Mouse (Mus musculus): ENCODE measurements at regions not wholly inside any gene's neighbourhood (a gene's known extent, or its start where the extent isn't known, plus 50 kb on each side); places are given as distances from the start of the nearest gene placed in this dataset.

- no peak overlapping the region for H3K9ac ChIP-seq (ENCODE audit: insufficient read depth, low read depth)
- no peak overlapping the region for H3K4me3 ChIP-seq (replicated peaks in 1 of 3; ENCODE audit: low read depth in 2 of 3, low read length in 2 of 3, poor library complexity in 1 of 3)
- H3K27me3 ChIP-seq (replicated peaks): no peaks in the 10 kb centered on the region
- no peaks in the 10 kb centered on the region for H3K36me3 ChIP-seq (replicated peaks in 1 of 2; ENCODE audit: control insufficient read depth in 1 of 2, insufficient read depth in 1 of 2, low read length in 1 of 2)
- no peaks in the 10 kb centered on the region for H3K4me1 ChIP-seq (ENCODE audit: control insufficient read depth in 1 of 2, insufficient read depth in 2 of 2)
- dilution Hi-C loops (cut with MboI; ENCODE audit: extremely low pct_ligation_motif_present, extremely low pct_unique_long_range_greater_than_20kb, low sequenced_read_pairs): no loop called here
- no peaks in the 10 kb centered on the region for H3K9me3 ChIP-seq (replicated peaks; ENCODE audit: low read length)
- H3K4me2 ChIP-seq (ENCODE audit: insufficient read depth, low read depth, poor library complexity, severe bottlenecking): no peak overlapping the region
- in situ Hi-C loops (cut with MboI; ENCODE audit: low pct_ligation_motif_present, low pct_unique_long_range_greater_than_20kb, low sequenced_read_pairs): no loop called here
- no peak for DNase-seq (ENCODE audit: extremely low read depth)
- H3K79me2 ChIP-seq (replicated peaks; ENCODE audit: control insufficient read depth, extremely low read depth, insufficient read depth, poor library complexity, severe bottlenecking): no peaks in the 10 kb centered on the region
- H3K27ac ChIP-seq (ENCODE audit: insufficient read depth, low read depth): no peak overlapping the region
- no peak for TF ChIP-seq MXI1 (IDR thresholded peaks at IDR 0.05; ENCODE audit: low read depth, low read length)
- no peak for TF ChIP-seq MAX (IDR thresholded peaks at IDR 0.05; ENCODE audit: low read length)
- no peak for TF ChIP-seq JUND (conservative IDR thresholded peaks at IDR 0.05; ENCODE audit: low read depth, low read length)
- TF ChIP-seq KAT2A (IDR thresholded peaks at IDR 0.05; ENCODE audit: insufficient replicate concordance, low read length): no peak
- TF ChIP-seq USF2 (conservative IDR thresholded peaks at IDR 0.05; ENCODE audit: low read depth, low read length): no peak
- TF ChIP-seq SIN3A (IDR thresholded peaks at IDR 0.05; ENCODE audit: low read length): no peak
- TF ChIP-seq ZC3H11A (IDR thresholded peaks at IDR 0.05; ENCODE audit: low read depth, low read length): no peak
- no peak for TF ChIP-seq NRF1 (IDR thresholded peaks at IDR 0.05; ENCODE audit: low read depth, low read length)
- no peak for TF ChIP-seq RCOR1 (conservative IDR thresholded peaks at IDR 0.05; ENCODE audit: low read depth, low read length)
- no peak for TF ChIP-seq ZNF384 (IDR thresholded peaks at IDR 0.05; ENCODE audit: low read depth, low read length)
- no peak for TF ChIP-seq CTCF (conservative IDR thresholded peaks at IDR 0.05 in 1 of 2, IDR thresholded peaks at IDR 0.05 in 1 of 2; ENCODE audit: low read depth in 2 of 2, low read length in 2 of 2)
Observed at GRCm38 (mm10) chr12:25994063-25994462, 421.0 kb downstream of the Rnf144a start.

GRCm38 (mm10) chr12:25991801-25992525 is 423.1 kb downstream of the Rnf144a start:
- H3K9ac ChIP-seq (ENCODE audit: insufficient read depth, low read depth): no peak overlapping the region
- H3K9me3 ChIP-seq (replicated peaks; ENCODE audit: low read length): peaks cover 2% of the 10 kb centered on the region
- no peak for TF ChIP-seq POLR2A (IDR thresholded peaks at IDR 0.05; ENCODE audit: low read depth, low read length)
- no peak for TF ChIP-seq IRF4 (IDR thresholded peaks at IDR 0.05; ENCODE audit: low read depth, low read length)
- TF ChIP-seq NELFE (IDR thresholded peaks at IDR 0.05; ENCODE audit: low read depth, low read length): no peak
- no peak for TF ChIP-seq PAX5 (IDR thresholded peaks at IDR 0.05; ENCODE audit: low read length)
- no peak for TF ChIP-seq TBP (conservative IDR thresholded peaks at IDR 0.05; ENCODE audit: low read depth, low read length)
- TF ChIP-seq RAD21 (IDR thresholded peaks at IDR 0.05; ENCODE audit: low read depth, low read length): no peak
- TF ChIP-seq MYC (IDR thresholded peaks at IDR 0.05; ENCODE audit: low read depth, low read length): no peak
- no peak for TF ChIP-seq USF2 (conservative IDR thresholded peaks at IDR 0.05; ENCODE audit: low read depth, low read length)
- TF ChIP-seq USF1 (IDR thresholded peaks at IDR 0.05; ENCODE audit: low read depth, low read length): no peak
- no peak for TF ChIP-seq EP300 (IDR thresholded peaks at IDR 0.05; ENCODE audit: low read length)
- no peak for TF ChIP-seq GABPA (IDR thresholded peaks at IDR 0.05; ENCODE audit: insufficient replicate concordance, low read depth, low read length)
- no peak for TF ChIP-seq BHLHE40 (IDR thresholded peaks at IDR 0.05; ENCODE audit: low read depth, low read length)
- no peak for TF ChIP-seq JUND (conservative IDR thresholded peaks at IDR 0.05; ENCODE audit: low read depth, low read length)
- no peak for TF ChIP-seq UBTF (IDR thresholded peaks at IDR 0.05; ENCODE audit: low read depth, low read length)
- TF ChIP-seq NRF1 (IDR thresholded peaks at IDR 0.05; ENCODE audit: low read depth, low read length): no peak
- H3K4me2 ChIP-seq (ENCODE audit: insufficient read depth, low read depth, poor library complexity, severe bottlenecking): no peak overlapping the region
- H3K4me1 ChIP-seq (ENCODE audit: control insufficient read depth in 1 of 2, insufficient read depth in 2 of 2): no peaks in the 10 kb centered on the region
- DNase-seq (ENCODE audit: extremely low read depth): no peak
- no peaks in the 10 kb centered on the region for H3K79me2 ChIP-seq (replicated peaks; ENCODE audit: control insufficient read depth, extremely low read depth, insufficient read depth, poor library complexity, severe bottlenecking)
- no peak overlapping the region for H3K27ac ChIP-seq (ENCODE audit: insufficient read depth, low read depth)
- no peaks in the 10 kb centered on the region for H3K27me3 ChIP-seq (replicated peaks)
- no peaks in the 10 kb centered on the region for H3K36me3 ChIP-seq (replicated peaks in 1 of 2; ENCODE audit: control insufficient read depth in 1 of 2, insufficient read depth in 1 of 2, low read length in 1 of 2)
- in situ Hi-C loops (cut with MboI; ENCODE audit: low pct_ligation_motif_present, low pct_unique_long_range_greater_than_20kb, low sequenced_read_pairs) (no loop called here), dilution Hi-C loops (cut with MboI; ENCODE audit: extremely low pct_ligation_motif_present, extremely low pct_unique_long_range_greater_than_20kb, low sequenced_read_pairs) (no loop called here)
- H3K4me3 ChIP-seq (replicated peaks in 1 of 3; ENCODE audit: low read depth in 2 of 3, low read length in 2 of 3, poor library complexity in 1 of 3): no peak overlapping the region
